Mouse (Mus musculus): ENCODE results near the gene Slc25a11. TPM values are rescaled to one million over a fixed set of nuclear protein-coding genes. Genes with fewer than 3 reads are reported as not detected.

The Slc25a11 gene
- total RNA-seq (2017) = 42.9 and 52.5 TPM in 2 replicates

DNA sequence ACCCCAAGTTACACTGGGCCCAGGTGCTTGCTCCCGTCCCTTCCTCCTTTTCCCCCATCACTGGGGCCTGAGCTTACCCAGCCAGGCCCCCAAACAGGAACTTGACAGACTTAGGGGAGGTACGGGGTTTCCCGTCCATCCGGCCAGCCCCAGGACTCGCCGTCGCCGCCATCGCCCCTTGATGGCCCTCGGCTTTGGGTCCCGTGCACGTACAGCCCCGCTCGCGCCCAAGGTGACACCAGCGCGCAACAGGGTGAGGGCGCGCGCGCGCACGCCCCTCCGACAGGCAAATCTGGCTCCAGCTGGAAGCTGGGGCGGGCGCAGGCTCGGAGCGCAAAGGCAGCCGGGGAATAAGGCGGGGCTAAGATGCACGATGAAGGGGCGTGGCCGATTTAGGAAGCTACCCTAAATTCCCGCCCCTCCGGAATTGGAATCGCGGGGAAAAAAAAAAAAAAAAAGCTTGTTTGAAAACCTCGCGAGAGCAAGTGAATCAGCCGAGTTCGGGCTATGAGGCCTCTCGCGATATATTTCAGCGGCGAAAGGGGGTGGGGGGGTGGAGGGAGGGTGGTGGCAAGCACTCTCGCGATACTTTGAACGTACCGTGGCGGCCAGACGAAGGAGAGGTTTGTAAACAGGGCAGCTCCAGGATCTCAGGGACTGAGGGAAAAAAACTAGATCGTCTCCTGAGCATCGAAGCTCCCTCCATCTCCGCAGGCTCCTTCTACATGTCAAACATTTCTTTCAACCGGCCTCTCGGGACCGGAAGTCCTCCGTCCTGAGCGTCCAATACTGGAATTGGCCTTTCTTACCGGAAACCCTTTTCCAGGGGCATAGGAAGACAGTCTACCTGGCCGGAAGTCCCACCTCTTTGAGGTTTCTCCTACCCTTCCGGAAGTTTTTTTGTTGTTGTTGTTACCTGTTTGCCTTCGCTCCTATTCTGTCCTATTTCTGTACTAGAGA, at the start of gene Slc25a11, which contains the start of gene Rnf167:
Gene Slc25a11 (minus strand): TSS at position 789 of the 960 bp plus-strand sequence.
Gene Rnf167 (plus strand): TSS at position 545 of the 960 bp plus-strand sequence.
- ATAC-seq (replicated peaks in 1 of 2; ENCODE audit: insufficient read depth in 1 of 2, low FRiP score in 2 of 2, low TSS enrichment in 1 of 2, low read depth in 1 of 2, poor library complexity in 2 of 2, severe bottlenecking in 2 of 2) = peak; percentile 77 to 85

- no peak for ATAC-seq (replicated peaks in 1 of 2; ENCODE audit: insufficient read depth in 1 of 2, low FRiP score in 2 of 2, low TSS enrichment in 1 of 2, low read depth in 1 of 2, poor library complexity in 2 of 2, severe bottlenecking in 2 of 2)
Observed at GRCm38 (mm10) chr11:70693504-70693903, 46.2 kb upstream of the Slc25a11 start.

GRCm38 (mm10) chr11:70689578-70689977, 42.3 kb upstream of the Slc25a11 start:
- no peak for ATAC-seq (replicated peaks in 1 of 2; ENCODE audit: insufficient read depth in 1 of 2, low FRiP score in 2 of 2, low TSS enrichment in 1 of 2, low read depth in 1 of 2, poor library complexity in 2 of 2, severe bottlenecking in 2 of 2)

- ATAC-seq (replicated peaks in 1 of 2; ENCODE audit: insufficient read depth in 1 of 2, low FRiP score in 2 of 2, low TSS enrichment in 1 of 2, low read depth in 1 of 2, poor library complexity in 2 of 2, severe bottlenecking in 2 of 2) = no peak
Observed at GRCm38 (mm10) chr11:70688372-70688771, 41.1 kb upstream of the Slc25a11 start.

- peak; percentile 71 to 72 for ATAC-seq (replicated peaks in 1 of 2; ENCODE audit: insufficient read depth in 1 of 2, low FRiP score in 2 of 2, low TSS enrichment in 1 of 2, low read depth in 1 of 2, poor library complexity in 2 of 2, severe bottlenecking in 2 of 2)
Observed at GRCm38 (mm10) chr11:70687601-70688199, 40.4 kb upstream of the Slc25a11 start, which contains the start of gene Camta2. Gene Camta2 (minus strand): TSS chr11:70688105.

DNA sequence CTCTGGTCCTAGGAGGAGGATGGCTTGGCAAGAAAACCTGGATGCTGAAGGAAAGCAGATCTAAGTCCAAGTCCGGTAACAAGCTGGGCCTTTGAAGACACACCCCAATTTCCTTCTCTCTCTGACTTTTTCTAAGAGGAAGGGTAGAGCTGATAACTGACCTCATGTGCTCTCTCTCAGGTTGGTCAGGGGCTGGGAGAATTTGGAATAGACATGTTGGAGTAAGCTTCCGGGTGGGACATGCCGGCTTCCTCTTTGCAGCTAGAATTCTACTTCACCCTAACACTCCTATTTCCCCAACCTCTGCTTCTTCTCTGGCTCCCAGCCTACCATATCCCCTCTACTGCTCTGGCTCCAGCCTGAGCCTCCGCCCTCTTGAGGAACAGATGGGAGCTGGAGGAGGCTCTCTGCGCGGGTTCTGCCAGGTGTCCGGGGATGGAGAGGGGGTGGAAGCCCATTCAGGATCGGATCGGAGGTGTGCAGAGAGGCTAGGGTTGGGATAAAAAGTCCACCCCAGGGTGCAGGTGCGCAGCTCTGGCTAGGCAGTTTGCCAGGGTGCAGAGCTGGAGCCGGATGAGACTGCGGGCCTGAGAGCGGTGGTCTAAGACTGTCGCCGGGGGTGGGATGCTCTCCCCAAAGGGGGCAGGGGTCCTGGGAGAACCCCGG, 39.8 kb upstream of the Slc25a11 start:
- peak; percentile 14 to 47; a peak in 3 of 4 replicates for ATAC-seq (replicated peaks in 1 of 2; ENCODE audit: insufficient read depth in 1 of 2, low FRiP score in 2 of 2, low TSS enrichment in 1 of 2, low read depth in 1 of 2, poor library complexity in 2 of 2, severe bottlenecking in 2 of 2)

DNA sequence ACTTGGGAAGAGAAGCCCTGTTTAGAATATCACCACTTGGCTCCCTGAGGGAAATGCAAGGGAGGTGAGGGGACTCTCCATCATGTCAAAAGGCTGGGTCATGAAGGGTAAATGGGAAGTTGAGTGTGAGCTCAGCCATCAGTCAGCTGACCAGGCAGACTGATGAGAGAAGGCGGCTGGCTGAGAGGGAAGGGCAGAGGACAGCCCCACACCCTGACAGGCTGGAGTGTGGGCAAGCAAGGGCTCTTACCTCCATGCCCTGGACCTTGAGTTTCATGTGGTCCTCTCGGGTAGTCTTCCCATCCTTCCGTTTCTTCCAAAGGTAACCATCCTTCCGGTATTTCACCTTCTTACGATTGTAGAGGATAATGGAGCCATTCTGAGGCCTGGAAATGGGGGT, 36.4 kb upstream of the Slc25a11 start:
- ATAC-seq (replicated peaks in 1 of 2; ENCODE audit: insufficient read depth in 1 of 2, low FRiP score in 2 of 2, low TSS enrichment in 1 of 2, low read depth in 1 of 2, poor library complexity in 2 of 2, severe bottlenecking in 2 of 2) = no peak

DNA sequence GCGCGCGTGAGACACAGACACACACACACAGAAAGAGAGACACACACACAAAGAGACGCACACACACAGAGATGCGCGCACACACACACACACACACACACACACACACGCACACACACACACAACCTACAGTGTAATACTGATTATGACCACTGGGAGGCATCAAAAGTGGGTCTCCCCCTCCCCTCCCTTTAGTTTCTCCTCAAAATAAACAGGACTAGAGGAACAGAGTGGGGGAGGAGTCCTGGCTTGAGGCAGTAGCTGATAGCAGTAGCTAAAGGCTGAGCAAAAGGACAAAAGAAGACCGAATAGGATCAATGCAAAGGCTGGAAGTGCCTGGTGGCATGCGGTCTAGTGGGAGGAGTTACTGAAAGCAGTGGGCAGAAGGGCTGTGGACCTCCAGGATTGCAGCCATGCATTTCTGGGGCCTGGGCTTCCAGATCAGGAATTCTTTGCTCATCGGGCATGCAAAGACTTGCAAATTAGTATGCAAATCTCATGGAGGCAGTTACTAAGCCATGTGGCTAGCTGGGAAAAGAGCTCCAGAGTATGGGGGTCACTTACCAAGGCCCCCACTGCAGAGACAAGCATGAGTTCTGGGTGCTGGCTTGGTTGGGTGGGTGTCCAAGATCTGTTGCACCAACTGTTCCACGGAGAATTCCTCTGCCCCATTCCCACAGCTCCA, 34.8 kb upstream of the Slc25a11 start:
- ATAC-seq (replicated peaks in 1 of 2; ENCODE audit: insufficient read depth in 1 of 2, low FRiP score in 2 of 2, low TSS enrichment in 1 of 2, low read depth in 1 of 2, poor library complexity in 2 of 2, severe bottlenecking in 2 of 2) = no peak

- ATAC-seq (replicated peaks in 1 of 2; ENCODE audit: insufficient read depth in 1 of 2, low FRiP score in 2 of 2, low TSS enrichment in 1 of 2, low read depth in 1 of 2, poor library complexity in 2 of 2, severe bottlenecking in 2 of 2) = no peak
Observed at GRCm38 (mm10) chr11:70681170-70681569, 33.9 kb upstream of the Slc25a11 start.

GRCm38 (mm10) chr11:70679894-70680293, 32.6 kb upstream of the Slc25a11 start:
- ATAC-seq (replicated peaks in 1 of 2; ENCODE audit: insufficient read depth in 1 of 2, low FRiP score in 2 of 2, low TSS enrichment in 1 of 2, low read depth in 1 of 2, poor library complexity in 2 of 2, severe bottlenecking in 2 of 2) = peak; percentile 93 to 94

DNA sequence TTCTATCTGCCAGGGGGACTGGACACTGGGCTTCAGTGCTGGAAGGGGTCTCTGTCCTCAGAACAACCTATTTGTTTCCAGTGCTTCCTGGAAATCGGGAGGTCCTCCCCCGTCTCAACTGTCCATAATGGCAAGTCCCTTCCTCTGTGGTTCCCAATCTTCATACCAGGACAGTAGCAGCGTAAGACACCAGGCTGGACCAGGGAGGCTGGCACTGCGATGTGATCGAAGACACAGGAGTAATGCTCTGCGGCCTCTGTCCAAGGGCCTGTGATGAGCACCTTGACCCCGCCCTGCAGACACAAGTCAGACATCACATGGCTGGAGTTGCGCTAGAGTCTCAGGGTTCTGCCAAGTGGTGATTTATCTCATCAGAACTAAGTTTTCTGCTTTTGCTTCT, 32.1 kb upstream of the Slc25a11 start:
- no peak for ATAC-seq (replicated peaks in 1 of 2; ENCODE audit: insufficient read depth in 1 of 2, low FRiP score in 2 of 2, low TSS enrichment in 1 of 2, low read depth in 1 of 2, poor library complexity in 2 of 2, severe bottlenecking in 2 of 2)

DNA sequence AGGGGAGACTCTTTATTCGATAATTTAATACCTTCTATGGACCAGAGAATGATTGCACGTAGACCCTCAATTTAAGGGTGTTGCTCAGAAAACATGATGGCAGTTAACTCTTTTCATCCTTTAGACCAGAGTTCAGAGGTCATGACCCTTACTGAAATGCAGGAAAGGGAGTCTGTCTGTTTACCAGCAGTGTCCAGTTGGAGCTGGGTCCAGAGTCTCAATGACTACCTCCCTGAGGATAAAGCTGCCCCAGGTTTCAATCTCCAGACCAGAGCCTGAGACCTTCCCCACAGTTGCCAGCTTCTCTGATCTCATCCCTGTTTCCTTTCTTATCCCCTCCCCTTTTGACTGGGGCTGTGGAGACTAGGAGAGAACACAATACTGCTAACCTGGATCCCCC, 31.3 kb upstream of the Slc25a11 start:
- no peak for ATAC-seq (replicated peaks in 1 of 2; ENCODE audit: insufficient read depth in 1 of 2, low FRiP score in 2 of 2, low TSS enrichment in 1 of 2, low read depth in 1 of 2, poor library complexity in 2 of 2, severe bottlenecking in 2 of 2)

GRCm38 (mm10) chr11:70678092-70678491, 30.8 kb upstream of the Slc25a11 start:
- no peak for ATAC-seq (replicated peaks in 1 of 2; ENCODE audit: insufficient read depth in 1 of 2, low FRiP score in 2 of 2, low TSS enrichment in 1 of 2, low read depth in 1 of 2, poor library complexity in 2 of 2, severe bottlenecking in 2 of 2)

DNA sequence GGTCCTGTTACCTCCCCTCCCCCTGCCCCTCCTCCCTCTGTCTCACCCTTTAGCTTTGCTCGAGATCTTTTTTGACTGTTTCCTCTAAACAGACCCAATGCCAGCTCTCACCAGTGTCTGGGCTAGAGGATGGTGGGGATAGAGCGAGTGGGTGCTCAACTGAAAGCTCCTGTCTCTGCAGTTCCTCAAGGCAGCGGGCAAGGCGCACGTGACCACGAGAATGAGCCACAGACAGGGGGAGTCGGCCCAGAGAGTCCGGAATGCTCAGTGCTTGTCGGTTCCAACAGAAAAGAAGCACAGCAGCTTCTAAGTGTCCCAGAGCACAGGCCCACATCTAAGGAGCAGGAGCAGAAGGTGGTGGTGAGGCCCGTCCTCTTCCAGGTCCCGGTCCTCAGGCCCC, 27.2 kb upstream of the Slc25a11 start:
- ATAC-seq (replicated peaks in 1 of 2; ENCODE audit: insufficient read depth in 1 of 2, low FRiP score in 2 of 2, low TSS enrichment in 1 of 2, low read depth in 1 of 2, poor library complexity in 2 of 2, severe bottlenecking in 2 of 2) = peak; percentile 36 to 43; a peak in 3 of 4 replicates

DNA sequence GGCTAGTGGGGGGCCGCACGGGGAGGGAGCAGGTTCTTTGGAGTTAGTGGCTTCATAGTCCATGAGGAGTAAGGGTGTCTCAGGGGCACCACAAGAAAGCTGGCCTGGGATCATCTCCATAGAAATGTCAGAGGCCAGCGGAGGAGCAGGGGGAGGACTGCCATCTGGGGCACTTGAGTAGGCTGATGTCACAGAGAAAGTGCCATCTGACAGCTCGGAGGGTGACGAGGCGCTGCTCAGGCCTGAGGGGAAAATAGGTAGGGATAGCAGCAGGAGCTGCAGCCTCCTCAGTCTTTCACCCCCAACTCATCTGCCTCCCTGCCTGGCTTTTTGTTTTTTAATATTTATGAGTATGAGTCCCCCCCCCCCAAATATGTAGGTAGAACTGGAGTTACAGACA, 26.7 kb upstream of the Slc25a11 start:
- no peak for ATAC-seq (replicated peaks in 1 of 2; ENCODE audit: insufficient read depth in 1 of 2, low FRiP score in 2 of 2, low TSS enrichment in 1 of 2, low read depth in 1 of 2, poor library complexity in 2 of 2, severe bottlenecking in 2 of 2)

GRCm38 (mm10) chr11:70671333-70672047, 24.2 kb upstream of the Slc25a11 start:
- ATAC-seq (replicated peaks in 1 of 2; ENCODE audit: insufficient read depth in 1 of 2, low FRiP score in 2 of 2, low TSS enrichment in 1 of 2, low read depth in 1 of 2, poor library complexity in 2 of 2, severe bottlenecking in 2 of 2) = no peak

- no peak for ATAC-seq (replicated peaks in 1 of 2; ENCODE audit: insufficient read depth in 1 of 2, low FRiP score in 2 of 2, low TSS enrichment in 1 of 2, low read depth in 1 of 2, poor library complexity in 2 of 2, severe bottlenecking in 2 of 2)
Observed at GRCm38 (mm10) chr11:70670483-70670882, 23.2 kb upstream of the Slc25a11 start.
